Comparison of ENCODE assay signal across 8 mouse cellular contexts in genomic region chr2:129130776-129131175, GRCm38 (mm10). TPM values are rescaled to one million over a fixed set of nuclear protein-coding genes. Genes with fewer than 3 reads are reported as not detected.
DNase-seq lines count a peak whose midpoint lies in the region; ATAC-seq and TF ChIP-seq lines count a peak whose summit lies in the region.

No protein-coding gene starts in this region.

- no peak for TF ChIP-seq CTCF in E14TG2a.4 (conservative IDR thresholded peaks at IDR 0.05; ENCODE audit: low read length)

- H3K4me3 ChIP-seq in heart, embryonic 12.5 days: no peak overlapping the region; the same call in 1 of the 2 replicates
- peak overlapping the region; percentile 92 for H3K4me3 ChIP-seq in E14TG2a.4 (replicated peaks; ENCODE audit: low read length)
- H3K4me3 ChIP-seq in forebrain, embryonic 16.5 days (replicated peaks; ENCODE audit: low read length): no peak overlapping the region
- H3K4me3 ChIP-seq in midbrain, embryonic 10.5 days: peak overlapping the region; percentile 73

- no peak overlapping the region for H3K27ac ChIP-seq in heart, embryonic 12.5 days (ENCODE audit: poor library complexity, severe bottlenecking)
- no peak overlapping the region for H3K27ac ChIP-seq in forebrain, embryonic 16.5 days (ENCODE audit: low read length)
- H3K27ac ChIP-seq in midbrain, embryonic 10.5 days (replicated peaks): peak overlapping the region; percentile 88; the same call in 1 of the 2 replicates

- peak overlapping the region; percentile 76 for H3K4me2 ChIP-seq in heart, embryonic 12.5 days
- H3K4me2 ChIP-seq in forebrain, embryonic 16.5 days (ENCODE audit: low read length): peak overlapping the region; percentile 69

- WGBS in heart, embryonic 12.5 days: 94% methylated on average over 2 of the region's 2 CpGs
- 93% methylated on average over 2 of the region's 2 CpGs for WGBS in forebrain, embryonic 16.5 days
- WGBS in midbrain, embryonic 10.5 days: 95% methylated on average over 2 of the region's 2 CpGs

- H3K27me3 ChIP-seq in heart, embryonic 12.5 days (replicated peaks): no peaks in the 10 kb centered on the region
- H3K27me3 ChIP-seq in E14TG2a.4 (ENCODE audit: insufficient read depth, low read length): no peaks in the 10 kb centered on the region
- H3K27me3 ChIP-seq in forebrain, embryonic 16.5 days (replicated peaks; ENCODE audit: control insufficient read depth, insufficient read depth, low read length): no peaks in the 10 kb centered on the region
- H3K27me3 ChIP-seq in midbrain, embryonic 10.5 days (ENCODE audit: low read depth, poor library complexity, severe bottlenecking): no peaks in the 10 kb centered on the region

- DNase-seq in heart, adult 18-20 months: no peak
- no peak for DNase-seq in midbrain, embryonic 10.5 days (ENCODE audit: low spot score)
- no peak for DNase-seq in adrenal gland, adult 8-10 months
- no peak for DNase-seq in adrenal gland, adult 2 months
- DNase-seq in urinary bladder, adult 2 months (ENCODE audit: low spot score): no peak

- peaks cover 18% of the 10 kb centered on the region for H3K4me1 ChIP-seq in heart, embryonic 12.5 days (replicated peaks)
- peaks cover 55% of the 10 kb centered on the region for H3K4me1 ChIP-seq in E14TG2a.4 (replicated peaks; ENCODE audit: low read depth, low read length)
- H3K4me1 ChIP-seq in forebrain, embryonic 16.5 days (replicated peaks; ENCODE audit: control insufficient read depth, insufficient read depth, low read length): peaks cover 14% of the 10 kb centered on the region
- H3K4me1 ChIP-seq in midbrain, embryonic 10.5 days: peaks cover 21% of the 10 kb centered on the region

- ATAC-seq in heart, embryonic 12.5 days (ENCODE audit: insufficient number of reproducible peaks, low FRiP score): no peak
- no peak for ATAC-seq in forebrain, embryonic 16.5 days

- H3K9me3 ChIP-seq in heart, embryonic 12.5 days (replicated peaks): peaks cover 14% of the 10 kb centered on the region; the same call in 1 of the 2 replicates
- no peaks in the 10 kb centered on the region for H3K9me3 ChIP-seq in E14TG2a.4 (ENCODE audit: low read length)
- H3K9me3 ChIP-seq in forebrain, embryonic 16.5 days (ENCODE audit: control insufficient read depth, low read length): peaks cover 4% of the 10 kb centered on the region; the same call in 1 of the 2 replicates
- H3K9me3 ChIP-seq in midbrain, embryonic 10.5 days (replicated peaks): peaks cover 21% of the 10 kb centered on the region; the same call in 1 of the 2 replicates

- peaks cover 45% of the 10 kb centered on the region for H3K36me3 ChIP-seq in heart, embryonic 12.5 days
- peaks cover 69% of the 10 kb centered on the region for H3K36me3 ChIP-seq in E14TG2a.4 (ENCODE audit: insufficient read depth, low read length)
- peaks cover 15% of the 10 kb centered on the region for H3K36me3 ChIP-seq in forebrain, embryonic 16.5 days (ENCODE audit: control insufficient read depth, insufficient read depth)
- H3K36me3 ChIP-seq in midbrain, embryonic 10.5 days: peaks cover 64% of the 10 kb centered on the region

- H3K9ac ChIP-seq in heart, embryonic 12.5 days: no peak overlapping the region
- no peak overlapping the region for H3K9ac ChIP-seq in forebrain, embryonic 16.5 days (replicated peaks; ENCODE audit: low read depth, low read length)

RNA-seq across cellular contexts. Expression of gene Chchd5, which starts 1.3 kb away (rescaled TPM):
- polyA plus RNA-seq in heart, embryonic 12.5 days (2016; fragmentation: Nextera tagmentation; extraction: Ambion mirVana): 16.6 and 16.9 TPM in 2 replicates
- 10 to 100 TPM; 13.0 to 13.1 TPM for total RNA-seq in heart, adult 18-20 months (2021)
- polyA plus RNA-seq in forebrain, embryonic 16.5 days (2015; fragmentation: Nextera tagmentation; extraction: Ambion mirVana): 20.1 and 23.5 TPM in 2 replicates
- polyA plus RNA-seq in midbrain, embryonic 10.5 days (2016; fragmentation: Nextera tagmentation; extraction: Ambion mirVana): 28.7 and 31.6 TPM in 2 replicates
- total RNA-seq in adrenal gland, adult 8-10 months (2022): 10 to 100 TPM; 23.5 to 27.8 (median 24.9) TPM
- total RNA-seq in adrenal gland, adult 2 months (2021): 10 to 100 TPM; 22.5 to 27.3 TPM
- polyA plus RNA-seq in adrenal gland, adult 2 months (2012; rRNA removed): 84.8 and 107 TPM in 2 replicates
- 19.4 and 19.5 TPM in 2 replicates for polyA plus RNA-seq in urinary bladder, adult 2 months (2012; rRNA removed)

RNA-seq across cellular contexts. Expression of gene Polr1b, which starts 30.0 kb away (rescaled TPM):
- 21.0 and 21.1 TPM in 2 replicates for polyA plus RNA-seq in heart, embryonic 12.5 days (2016; fragmentation: Nextera tagmentation; extraction: Ambion mirVana)
- 10 to 100 TPM; 10.2 to 10.9 TPM for total RNA-seq in heart, adult 18-20 months (2021)
- polyA plus RNA-seq in forebrain, embryonic 16.5 days (2015; fragmentation: Nextera tagmentation; extraction: Ambion mirVana): 18.6 and 19.1 TPM in 2 replicates
- polyA plus RNA-seq in midbrain, embryonic 10.5 days (2016; fragmentation: Nextera tagmentation; extraction: Ambion mirVana): 35.5 and 37.2 TPM in 2 replicates
- 10 to 100 TPM; 17.6 to 23.3 (median 20.6) TPM for total RNA-seq in adrenal gland, adult 8-10 months (2022)
- total RNA-seq in adrenal gland, adult 2 months (2021): 10 to 100 TPM; 15.1 to 19.0 TPM
- polyA plus RNA-seq in adrenal gland, adult 2 months (2012; rRNA removed): 15.9 and 16.7 TPM in 2 replicates
- polyA plus RNA-seq in urinary bladder, adult 2 months (2012; rRNA removed): 18.3 and 19.1 TPM in 2 replicates

Comparison
In these comparisons a context has a peak if more than half of its experiments do, and no peak if none do; other contexts are left out.
1. H3K4me3 ChIP-seq: peak in E14TG2a.4 (single experiment) and midbrain, embryonic 10.5 days (single experiment); none in heart, embryonic 12.5 days (single experiment) and forebrain, embryonic 16.5 days (single experiment).